Comparison of ENCODE assay signal across 24 mouse cellular contexts in genomic region chr9:113663476-113663875, GRCm38 (mm10). TPM values are rescaled to one million over a fixed set of nuclear protein-coding genes. Genes with fewer than 3 reads are reported as not detected.
DNase-seq lines count a peak whose midpoint lies in the region; ATAC-seq and TF ChIP-seq lines count a peak whose summit lies in the region.
"Had no signal": no experiment of that assay in that cellular context is flagged by ENCODE, and none has a peak within 500 bp of the region (broad histone marks: within the 10 kb centered on the region; RNA-seq: fewer than 3 reads in every experiment).

No protein-coding gene starts in this region.

- peaks cover 3% of the 10 kb centered on the region; the same call in 1 of the 2 replicates for H3K9me3 ChIP-seq in kidney, embryonic 16.5 days (ENCODE audit: low read length)
- H3K9me3 ChIP-seq: heart, embryonic 10.5 days had no signal

- DNase-seq in kidney, adult 8-10 months, result no peak
- no peak for DNase-seq in thymus, postnatal 4 days
- DNase-seq in spleen, adult 12 weeks (ENCODE audit: low spot score), result no peak
- DNase-seq: adrenal gland, adult 8-10 months; adrenal gland, postnatal 25 days; cerebellum, adult 18-20 months; cerebellum, adult 9-10 months; cerebellum, postnatal 14 days; gastrocnemius, postnatal 10 days; gastrocnemius, postnatal 36 days; heart, adult 18-20 months; heart, postnatal 14 days; heart, postnatal 4 days had no signal

- 41% methylated on average over 4 of the region's 4 CpGs for WGBS in kidney, embryonic 16.5 days

- no peak overlapping the region for H3K4me2 ChIP-seq in kidney, embryonic 16.5 days (replicated peaks; ENCODE audit: low read depth, low read length)
- H3K4me2 ChIP-seq: forebrain, embryonic 13.5 days; heart, embryonic 13.5 days; hindbrain, embryonic 14.5 days had no signal

- H3K36me3 ChIP-seq in kidney, embryonic 16.5 days (ENCODE audit: insufficient read depth, low read length), result peaks cover 65% of the 10 kb centered on the region

- ATAC-seq in kidney, embryonic 16.5 days (ENCODE audit: low FRiP score, low TSS enrichment), result 0 out of 2 replicates have a peak, but pooled peaks have one; percentile 46
- ATAC-seq in megakaryocyte, adult 5-6 weeks (ENCODE audit: poor library complexity, severe bottlenecking), result peak; percentile 62
- ATAC-seq: activated CD4-positive, CD25-positive, alpha-beta regulatory T cell, adult 4 months; forebrain, embryonic 13.5 days; forebrain, embryonic 16.5 days; hindbrain, postnatal 0 days had no signal

- H3K4me1 ChIP-seq in kidney, embryonic 16.5 days (ENCODE audit: insufficient read depth, low read length), result 0 out of 2 replicates have a peak, but pooled peaks cover 5% of the 10 kb centered on the region
- H3K4me1 ChIP-seq in bone marrow macrophage, adult 2 months (ENCODE audit: control insufficient read depth, insufficient read depth, low read length), result peaks cover 23% of the 10 kb centered on the region
- H3K4me1 ChIP-seq: forebrain, embryonic 13.5 days; heart, embryonic 10.5 days; heart, embryonic 13.5 days had no signal

- H3K27ac ChIP-seq in kidney, embryonic 16.5 days (ENCODE audit: low read length), result no peak overlapping the region
- peak overlapping the region; percentile 66 for H3K27ac ChIP-seq in bone marrow macrophage, adult 2 months (ENCODE audit: insufficient read depth, low read depth, low read length)
- H3K27ac ChIP-seq: forebrain, embryonic 10.5 days; forebrain, embryonic 13.5 days; heart, embryonic 10.5 days; heart, embryonic 13.5 days; hindbrain, embryonic 14.5 days; hindbrain, postnatal 0 days had no signal

- no peak overlapping the region for H3K9ac ChIP-seq in kidney, embryonic 16.5 days (replicated peaks; ENCODE audit: low read length)
- H3K9ac ChIP-seq: forebrain, embryonic 13.5 days; heart, embryonic 13.5 days; hindbrain, embryonic 14.5 days had no signal

- no peak overlapping the region for H3K4me3 ChIP-seq in kidney, embryonic 16.5 days (ENCODE audit: low read length)
- no peak overlapping the region for H3K4me3 ChIP-seq in bone marrow macrophage, adult 2 months (ENCODE audit: insufficient read depth, low read length)
- H3K4me3 ChIP-seq: forebrain, embryonic 10.5 days; forebrain, embryonic 13.5 days; heart, embryonic 10.5 days; heart, embryonic 13.5 days had no signal

- H3K27me3 ChIP-seq in kidney, embryonic 16.5 days (ENCODE audit: insufficient read depth, low read length), result no peaks in the 10 kb centered on the region
- H3K27me3 ChIP-seq: forebrain, embryonic 13.5 days; heart, embryonic 13.5 days had no signal

- TF ChIP-seq POLR2A in bone marrow macrophage, adult 2 months (IDR thresholded peaks at IDR 0.05; ENCODE audit: borderline replicate concordance, low read depth, low read length), result no peak

- no peak for TF ChIP-seq CTCF in bone marrow macrophage, adult 2 months (IDR thresholded peaks at IDR 0.05; ENCODE audit: low read depth, low read length)

RNA-seq across cellular contexts. Expression of gene Pdcd6ip, which starts 44.6 kb away (rescaled TPM):
- polyA plus RNA-seq in kidney, embryonic 16.5 days (2015; fragmentation: Nextera tagmentation; extraction: Ambion mirVana), result 86.6 and 96.8 TPM in 2 replicates
- polyA plus RNA-seq in bone marrow macrophage, adult 2 months (2012; ENCODE audit: insufficient read depth, insufficient read length, missing spikeins), result 154 and 162 TPM in 2 replicates
- 152 and 166 TPM in 2 replicates for total RNA-seq in megakaryocyte, adult 5-6 weeks (2015)
- 114 and 129 TPM in 2 replicates for total RNA-seq in megakaryocyte, adult 5-6 weeks (2017)
